Mouse (Mus musculus) liver, adult 2 months (tissue): ENCODE data around the gene Nkx2-3. TPM values are rescaled to one million over a fixed set of nuclear protein-coding genes. Genes with fewer than 3 reads are reported as not detected.
A peak's percentile ranks its signal among the peaks of the same experiment; 100 is the strongest.

ENCODE experiments used
- DNase-seq: peaks from one replicate; pipeline ENCODE4 v3.0.0-alpha.2; 2011; ENCODE audit warnings: low read depth, low spot score; ENCODE audit errors: extremely low read depth
- H3K27ac ChIP-seq: fragments of 200-500 bp; replicated peaks from 2 replicates; pipeline ENCODE4 v1.5.1; 2012; ENCODE audit warnings: low read depth, mild to moderate bottlenecking, control low read depth, inconsistent platforms, low read length; ENCODE audit not compliant: insufficient read depth
- H3K27me3 ChIP-seq: fragments of 200-500 bp; 2 replicates; pipeline ENCODE4 v1.6.1; 2012; ENCODE audit warnings: mild to moderate bottlenecking, moderate library complexity, low read length, inconsistent platforms; ENCODE audit not compliant: control insufficient read depth, insufficient read depth
- H3K36me3 ChIP-seq: fragments of 200-500 bp; 2 replicates; pipeline ENCODE4 v1.6.1; 2012; ENCODE audit warnings: low read length, inconsistent platforms; ENCODE audit not compliant: control insufficient read depth, insufficient read depth
- H3K4me1 ChIP-seq: fragments of 200-500 bp; 2 replicates; pipeline ENCODE4 v1.6.1; 2011; ENCODE audit warnings: low read length; ENCODE audit not compliant: control insufficient read depth, insufficient read depth
- H3K4me3 ChIP-seq: fragments of 200-500 bp; 2 replicates; pipeline ENCODE4 v1.5.1; 2011; ENCODE audit warnings: low read depth, mild to moderate bottlenecking, control low read depth, low read length, moderate library complexity; ENCODE audit not compliant: insufficient read depth
- H3K79me2 ChIP-seq: fragments of 200-500 bp; 2 replicates; pipeline ENCODE4 v1.6.1; 2012; ENCODE audit warnings: inconsistent platforms, mild to moderate bottlenecking, low read length, moderate library complexity; ENCODE audit not compliant: control insufficient read depth, insufficient read depth
- H3K9ac ChIP-seq: fragments of 200-500 bp; 2 replicates; pipeline ENCODE4 v1.6.1; 2012; ENCODE audit warnings: low read depth, mild to moderate bottlenecking, control low read depth, inconsistent platforms, low read length
- CTCF ChIP-seq: fragments of 200-500 bp; IDR thresholded peaks from 2 replicates; pipeline ENCODE4 v1.5.1; 2011; ENCODE audit warnings: low read depth, low read length, control low read depth
- POLR2A ChIP-seq: fragments of 200-500 bp; IDR thresholded peaks from 2 replicates; pipeline ENCODE4 v1.6.1; 2011; ENCODE audit warnings: low read length, control low read depth; ENCODE audit not compliant: insufficient read depth; ENCODE audit errors: extremely low read depth
- WGBS: fragments of 180-500 bp; shearing (Covaris S2); methylation state at CpG from one replicate; pipeline ENCODE4 v1.1.7; 2018; 5-methylcytosine and 5-hydroxymethylcytosine counted together
- polyA plus RNA-seq: library from polyadenylated mRNA; depleted of rRNA; stranded (reverse); fragments of >200 nt; gene quantifications from 2 replicates; pipeline ENCODE4 v1.2.3, GENCODE M21; 2012; rRNA removed
- total RNA-seq: library from RNA; depleted of rRNA; stranded (reverse); fragments of >200 nt; gene quantifications from 2 replicates; pipeline ENCODE4 v1.2.3, GENCODE M21; 2014; rRNA removed

Gene Nkx2-3
- total RNA-seq (not detected in 2 replicates), polyA plus RNA-seq (0.05 TPM in 1 of 2 replicates, not detected in the other)

- Histone ChIP-seq H3K79me2 (no peaks in the 10 kb centered on the region), H3K27me3 (peaks cover 49% of the 10 kb centered on the region), H3K9ac (no peak within 1 kb of the TSS), H3K4me3 (no peak within 1 kb of the TSS), H3K4me1 (no peaks in the 10 kb centered on the region), H3K27ac (no peak within 1 kb of the TSS), H3K36me3 (no peaks in the 10 kb centered on the region)
- DNase-seq: no peak
- no peak for TF ChIP-seq POLR2A
- WGBS: 5% methylated on average over 24 of the region's 24 CpGs
Measured at GRCm38 (mm10) chr19:43612051-43612450, at the start of gene Nkx2-3. Nkx2-3 (plus strand) TSS chr19:43612325.

GRCm38 (mm10) chr19:43563166-43563565 is 49.0 kb upstream of the Nkx2-3 start:
- WGBS: 54% methylated on average over 5 of the region's 5 CpGs
- H3K9ac ChIP-seq: no peak overlapping the region
- no peaks in the 10 kb centered on the region for H3K79me2 ChIP-seq
- no peak for TF ChIP-seq CTCF
- no peak for TF ChIP-seq POLR2A
- no peak overlapping the region for H3K27ac ChIP-seq
- H3K4me1 ChIP-seq: no peaks in the 10 kb centered on the region
- H3K36me3 ChIP-seq: no peaks in the 10 kb centered on the region
- no peak for DNase-seq
- no peaks in the 10 kb centered on the region; the same call in 1 of the 2 replicates for H3K27me3 ChIP-seq
- no peak overlapping the region for H3K4me3 ChIP-seq

GRCm38 (mm10) chr19:43568298-43568697 is 43.8 kb upstream of the Nkx2-3 start:
- peak; percentile 9 for DNase-seq
- Histone ChIP-seq H3K4me3 (no peak overlapping the region), H3K27ac (no peak overlapping the region), H3K4me1 (no peaks in the 10 kb centered on the region), H3K9ac (no peak overlapping the region), H3K27me3 (peaks cover 5% of the 10 kb centered on the region; the same call in 1 of the 2 replicates), H3K36me3 (no peaks in the 10 kb centered on the region), H3K79me2 (no peaks in the 10 kb centered on the region)
- TF ChIP-seq POLR2A (no peak), CTCF (peak; percentile 63)
- 62% methylated on average over 9 of the region's 9 CpGs for WGBS

GRCm38 (mm10) chr19:43569133-43569532 is 43.0 kb upstream of the Nkx2-3 start:
- Histone ChIP-seq H3K36me3 (no peaks in the 10 kb centered on the region), H3K79me2 (no peaks in the 10 kb centered on the region), H3K4me1 (no peaks in the 10 kb centered on the region), H3K9ac (no peak overlapping the region), H3K4me3 (no peak overlapping the region), H3K27ac (no peak overlapping the region), H3K27me3 (peaks cover 8% of the 10 kb centered on the region; the same call in 1 of the 2 replicates)
- no peak for DNase-seq
- 71% methylated on average over 6 of the region's 6 CpGs for WGBS
- TF ChIP-seq POLR2A (no peak), CTCF (no peak)

GRCm38 (mm10) chr19:43570831-43571790 is 41.0 kb upstream of the Nkx2-3 start:
- peak; percentile 55 for DNase-seq
- Histone ChIP-seq H3K4me3 (no peak overlapping the region), H3K9ac (no peak overlapping the region), H3K36me3 (no peaks in the 10 kb centered on the region), H3K27me3 (peaks cover 8% of the 10 kb centered on the region; the same call in 1 of the 2 replicates), H3K79me2 (no peaks in the 10 kb centered on the region), H3K4me1 (no peaks in the 10 kb centered on the region), H3K27ac (no peak overlapping the region)
- WGBS: 17% methylated on average over 32 of the region's 32 CpGs
- TF ChIP-seq POLR2A (no peak), CTCF (peak; percentile 98)
